Mouse (Mus musculus): ENCODE results near the gene Retreg1. TPM values are rescaled to one million over a fixed set of nuclear protein-coding genes. Genes with fewer than 3 reads are reported as not detected.
"Not testable (repeated sequence)": the region's sequence is repeated elsewhere in the genome, so short reads cannot be mapped to it uniquely, and the experiment has no call there.

Gene Retreg1
- polyA plus RNA-seq, 1 experiment from 2014 or later, result 110 TPM

GRCm38 (mm10) chr15:25966220-25966774, 123.3 kb downstream of the Retreg1 start:
- ChIA-PET CTCF (interaction anchor here (1.1 kb wide), 1 partner anchor 78 kb away, joined by 3 read pairs; no protein-coding TSS in a partner anchor), POLR2A (no interaction called here)
- ATAC-seq (no peak), DNase-seq (ENCODE audit: low read depth, low spot score) (no peak)
- TF ChIP-seq CTCF (IDR thresholded peaks at IDR 0.05), result no peak
- no peaks in the 10 kb centered on the region for H3K27me3 ChIP-seq
- in situ Hi-C loops (cut with MboI; ENCODE audit: low pct_unique_long_range_greater_than_20kb), result loop anchor here (10.0 to 25.0 kb wide), 2 partner anchors 329 to 521 kb away; no protein-coding TSS in a partner anchor

- ChIA-PET CTCF (interaction anchor here (2.1 kb wide), 1 partner anchor 166 kb away, joined by 7 read pairs; no protein-coding TSS in a partner anchor), POLR2A (no interaction called here)
- in situ Hi-C loops (cut with MboI; ENCODE audit: low pct_unique_long_range_greater_than_20kb), result loop anchor here (10.0 to 25.0 kb wide), 2 partner anchors 334 to 547 kb away; no protein-coding TSS in a partner anchor
- ATAC-seq, result no peak
- TF ChIP-seq CTCF (IDR thresholded peaks at IDR 0.05), result no peak
- no peak for DNase-seq (ENCODE audit: low read depth, low spot score)
- no peaks in the 10 kb centered on the region for H3K27me3 ChIP-seq
Measured at GRCm38 (mm10) chr15:25971596-25971995, 128.6 kb downstream of the Retreg1 start.

GRCm38 (mm10) chr15:25972758-25973157, 129.8 kb downstream of the Retreg1 start:
- no peak for ATAC-seq
- no peak for TF ChIP-seq CTCF (IDR thresholded peaks at IDR 0.05)
- ChIA-PET POLR2A (no interaction called here), CTCF (interaction anchor here (2.1 kb wide), 1 partner anchor 167 kb away, joined by 7 read pairs; no protein-coding TSS in a partner anchor)
- H3K27me3 ChIP-seq, result no peaks in the 10 kb centered on the region
- DNase-seq (ENCODE audit: low read depth, low spot score), result no peak
- in situ Hi-C loops (cut with MboI; ENCODE audit: low pct_unique_long_range_greater_than_20kb), result loop anchor here (10.0 to 25.0 kb wide), 2 partner anchors 335 to 548 kb away; no protein-coding TSS in a partner anchor

- POLR2A ChIA-PET, result no interaction called here
- H3K27me3 ChIP-seq, result no peaks in the 10 kb centered on the region
- CTCF ChIA-PET, result no interaction called here
- TF ChIP-seq CTCF (IDR thresholded peaks at IDR 0.05), result no peak
- ATAC-seq (no peak), DNase-seq (ENCODE audit: low read depth, low spot score) (no peak)
- in situ Hi-C loops (cut with MboI; ENCODE audit: low pct_unique_long_range_greater_than_20kb), result loop anchor here (10.0 to 25.0 kb wide), 2 partner anchors 337 to 550 kb away; no protein-coding TSS in a partner anchor
Measured at GRCm38 (mm10) chr15:25974352-25974751, 131.4 kb downstream of the Retreg1 start.

- TF ChIP-seq CTCF (IDR thresholded peaks at IDR 0.05), result no peak
- ATAC-seq (no peak), DNase-seq (ENCODE audit: low read depth, low spot score) (no peak)
- CTCF ChIA-PET, result interaction anchor here (1.5 to 1.6 kb wide), 3 partner anchors 11 to 171 kb away, joined by 4 read pairs; no protein-coding TSS in a partner anchor
- POLR2A ChIA-PET, result no interaction called here
- in situ Hi-C loops (cut with MboI; ENCODE audit: low pct_unique_long_range_greater_than_20kb), result loop anchor here (10.0 to 25.0 kb wide), 2 partner anchors 551 to 786 kb away; no protein-coding TSS in a partner anchor
- no peaks in the 10 kb centered on the region for H3K27me3 ChIP-seq
Measured at GRCm38 (mm10) chr15:25975810-25976209, 132.8 kb downstream of the Retreg1 start.

- POLR2A ChIA-PET; H3K27me3 ChIP-seq; DNase-seq (ENCODE audit: low read depth, low spot score): not testable (repeated sequence)
- peak; percentile 0 for ATAC-seq
- in situ Hi-C loops (cut with MboI; ENCODE audit: low pct_unique_long_range_greater_than_20kb), result loop anchor here (25.0 kb wide), 1 partner anchor 779 kb away; no protein-coding TSS in a partner anchor
- CTCF ChIA-PET, result interaction anchor here (1.1 to 2.4 kb wide), 2 partner anchors 10 to 210 kb away, joined by 3 to 8 read pairs; no protein-coding TSS in a partner anchor
Measured at GRCm38 (mm10) chr15:25983614-25984013, 140.6 kb downstream of the Retreg1 start.

GRCm38 (mm10) chr15:25984067-25984733, 141.2 kb downstream of the Retreg1 start, which contains the start of gene Zfp622:
Gene Zfp622 (plus strand): TSS chr15:25984366.
- in situ Hi-C loops (cut with MboI; ENCODE audit: low pct_unique_long_range_greater_than_20kb), result loop anchor here (25.0 kb wide), 1 partner anchor 778 kb away; no protein-coding TSS in a partner anchor
- no peaks in the 10 kb centered on the region for H3K27me3 ChIP-seq
- ATAC-seq (peak; percentile 95), DNase-seq (ENCODE audit: low read depth, low spot score) (peak; percentile 83)
- POLR2A ChIA-PET, result interaction anchor here (0.6 to 0.7 kb wide), 3 partner anchors 54 to 1643 kb away, joined by 3 to 5 read pairs (median 3); no protein-coding TSS in a partner anchor
- CTCF ChIA-PET, result interaction anchor here (1.1 to 2.4 kb wide), 2 partner anchors 9 to 210 kb away, joined by 3 to 8 read pairs; no protein-coding TSS in a partner anchor
- no peak for TF ChIP-seq CTCF (IDR thresholded peaks at IDR 0.05)

- in situ Hi-C loops (cut with MboI; ENCODE audit: low pct_unique_long_range_greater_than_20kb), result loop anchor here (25.0 kb wide), 1 partner anchor 777 kb away; no protein-coding TSS in a partner anchor
- TF ChIP-seq CTCF (IDR thresholded peaks at IDR 0.05), result no peak
- CTCF ChIA-PET, result interaction anchor here (1.1 to 2.4 kb wide), 3 partner anchors 9 to 211 kb away, joined by 3 to 8 read pairs (median 6); no protein-coding TSS in a partner anchor
- POLR2A ChIA-PET, result interaction anchor here (0.6 to 0.7 kb wide), 4 partner anchors 55 to 1642 kb away, joined by 3 to 5 read pairs (median 4); no protein-coding TSS in a partner anchor
- ATAC-seq (no peak), DNase-seq (ENCODE audit: low read depth, low spot score) (no peak)
- H3K27me3 ChIP-seq, result no peaks in the 10 kb centered on the region
Measured at GRCm38 (mm10) chr15:25984734-25985492, 141.9 kb downstream of the Retreg1 start.

GRCm38 (mm10) chr15:25992992-25993727, 150.2 kb downstream of the Retreg1 start:
- no peaks in the 10 kb centered on the region for H3K27me3 ChIP-seq
- ChIA-PET POLR2A (interaction anchor here (0.6 kb wide), 1 partner anchor 84 kb away, joined by 3 read pairs; no protein-coding TSS in a partner anchor), CTCF (interaction anchor here (0.8 to 3.4 kb wide), 11 partner anchors 10 to 336 kb away, joined by 3 to 11 read pairs (median 4); partner anchors contain the start of gene Zfp622)
- peak; percentile 84 for TF ChIP-seq CTCF (IDR thresholded peaks at IDR 0.05)
- DNase-seq (ENCODE audit: low read depth, low spot score), result no peak
- peak; percentile 88 for ATAC-seq
- in situ Hi-C loops (cut with MboI; ENCODE audit: low pct_unique_long_range_greater_than_20kb), result loop anchor here (25.0 kb wide), 1 partner anchor 769 kb away; no protein-coding TSS in a partner anchor

Data from Patski (cell line).